Mouse (Mus musculus): ENCODE data around the gene Mgat4c.

DNA sequence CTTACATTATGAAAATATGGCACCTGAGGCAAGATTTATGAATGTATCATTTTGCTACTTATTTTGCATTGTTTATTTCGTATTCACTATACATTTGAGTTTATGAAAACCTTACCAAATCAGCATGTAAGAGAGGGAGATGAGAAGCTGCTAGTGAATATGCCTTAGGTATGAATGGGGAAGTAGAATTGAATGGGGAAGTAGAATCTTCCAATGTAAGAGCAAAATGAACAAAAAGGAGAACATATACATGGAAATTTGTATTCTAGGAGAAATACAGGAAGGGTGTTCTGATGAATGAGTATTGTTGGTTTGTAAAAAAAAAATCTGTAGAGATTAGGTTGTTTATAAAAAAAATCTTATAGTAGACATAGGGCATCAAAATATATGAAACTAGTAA is 441.9 kb downstream of the Mgat4c start:
- TF ChIP-seq CTCF (IDR thresholded peaks at IDR 0.05; ENCODE audit: low read depth) (no peak), EP300 (IDR thresholded peaks at IDR 0.05; ENCODE audit: low read depth) (no peak)

Data from liver, postnatal 0 days (tissue).